Mouse (Mus musculus) activated CD4-positive, CD25-positive, alpha-beta regulatory T cell, adult 4 months (primary cell): Measurements from ENCODE around the gene Gm14819. TPM values are rescaled to one million over a fixed set of nuclear protein-coding genes. Genes with fewer than 3 reads are reported as not detected.
"Not testable (repeated sequence)": the region's sequence is repeated elsewhere in the genome, so short reads cannot be mapped to it uniquely, and the experiment has no call there.

Experiments
- ATAC-seq: one replicate; pipeline ENCODE4 v1.8.0; 2017
- polyA plus RNA-seq, 2 experiments: library from polyadenylated mRNA; unstranded; fragments of 100-300 nt; shearing (Covaris generic); gene quantifications; one replicate each; pipeline ENCODE4 v1.2.1; 2017

Gene Gm14819
- not detected for polyA plus RNA-seq

GRCm38 (mm10) chrX:35403883-35404282, at the start of gene Gm14819:
Gene Gm14819, plus strand, starts transcription at chrX:35404183.
- not testable (repeated sequence) for ATAC-seq
